Mouse (Mus musculus) mature B cell (primary cell): ENCODE data around the gene C1qtnf6.

Experiments
- in situ Hi-C: fragments of 300-500 bp; cut with MboI; formaldehyde crosslinking; loops from 2 replicates; pipeline ENCODE4 v1.14.3; 2019

C1qtnf6 gene

GRCm38 (mm10) chr15:78515759-78516158 lies 15.5 kb downstream of the C1qtnf6 start:
- in situ Hi-C loops, result no loop called here

GRCm38 (mm10) chr15:78514393-78515146 lies 16.6 kb downstream of the C1qtnf6 start:
- in situ Hi-C loops, result no loop called here

- in situ Hi-C loops, result no loop called here
These were observed 18.2 kb downstream of the C1qtnf6 start for GRCm38 (mm10) chr15:78513019-78513418.

- in situ Hi-C loops, result no loop called here
These were observed 19.3 kb downstream of the C1qtnf6 start for GRCm38 (mm10) chr15:78511951-78512350.

GRCm38 (mm10) chr15:78510736-78511135 lies 20.5 kb downstream of the C1qtnf6 start:
- in situ Hi-C loops, result no loop called here

- in situ Hi-C loops, result no loop called here
These were observed 21.1 kb downstream of the C1qtnf6 start for GRCm38 (mm10) chr15:78510121-78510576.

- in situ Hi-C loops, result no loop called here
These were observed 21.8 kb downstream of the C1qtnf6 start for GRCm38 (mm10) chr15:78509297-78509899.

GRCm38 (mm10) chr15:78508443-78508842 lies 22.8 kb downstream of the C1qtnf6 start:
- in situ Hi-C loops, result no loop called here

GRCm38 (mm10) chr15:78505541-78505940 lies 25.7 kb downstream of the C1qtnf6 start:
- in situ Hi-C loops, result no loop called here

- in situ Hi-C loops, result no loop called here
These were observed 26.4 kb downstream of the C1qtnf6 start for GRCm38 (mm10) chr15:78504816-78505215.

- in situ Hi-C loops, result no loop called here
These were observed 27.2 kb downstream of the C1qtnf6 start for GRCm38 (mm10) chr15:78504013-78504412.

GRCm38 (mm10) chr15:78502437-78503132 lies 28.6 kb downstream of the C1qtnf6 start:
- in situ Hi-C loops, result no loop called here

- in situ Hi-C loops, result no loop called here
These were observed 36.2 kb downstream of the C1qtnf6 start, which contains the start of gene Il2rb for GRCm38 (mm10) chr15:78494968-78495406. TSS of gene Il2rb (minus strand) at chr15:78495271.

GRCm38 (mm10) chr15:78493401-78494010 lies 37.7 kb downstream of the C1qtnf6 start:
- in situ Hi-C loops, result no loop called here

- in situ Hi-C loops, result no loop called here
These were observed 39.9 kb downstream of the C1qtnf6 start for GRCm38 (mm10) chr15:78491301-78491700.

GRCm38 (mm10) chr15:78489906-78490305 lies 41.3 kb downstream of the C1qtnf6 start:
- in situ Hi-C loops, result no loop called here

- in situ Hi-C loops, result no loop called here
These were observed 42.0 kb downstream of the C1qtnf6 start for GRCm38 (mm10) chr15:78489248-78489647.

GRCm38 (mm10) chr15:78487066-78487465 lies 44.1 kb downstream of the C1qtnf6 start:
- in situ Hi-C loops, result no loop called here

GRCm38 (mm10) chr15:78486564-78486963 lies 44.7 kb downstream of the C1qtnf6 start:
- in situ Hi-C loops, result no loop called here

- in situ Hi-C loops, result no loop called here
These were observed 47.9 kb downstream of the C1qtnf6 start for GRCm38 (mm10) chr15:78483311-78483710.

GRCm38 (mm10) chr15:78482518-78482917 lies 48.7 kb downstream of the C1qtnf6 start:
- in situ Hi-C loops, result no loop called here

GRCm38 (mm10) chr15:78481448-78482000 lies 49.7 kb downstream of the C1qtnf6 start:
- in situ Hi-C loops, result no loop called here
